Mouse (Mus musculus): ENCODE results near the gene Taf12.

DNA sequence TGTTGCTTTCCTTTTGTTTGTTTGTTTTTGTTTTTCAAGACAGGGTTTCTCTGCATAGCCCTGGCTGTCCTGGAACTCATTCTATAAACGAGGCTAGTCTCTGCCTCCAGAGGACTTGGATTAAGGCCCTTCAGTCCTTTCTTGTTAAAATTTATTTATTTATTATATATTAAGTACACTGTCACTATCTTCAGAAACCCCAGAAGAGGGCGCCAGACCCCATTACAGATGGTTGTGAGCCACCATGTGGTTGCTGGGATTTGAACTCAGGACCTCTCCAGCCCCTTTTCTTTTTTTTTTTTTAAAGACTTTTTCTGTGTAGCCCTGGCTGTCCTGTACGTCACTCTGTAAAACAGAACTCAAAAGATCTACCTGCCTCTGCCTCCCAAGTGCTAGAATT is 19.2 kb upstream of the Taf12 start:
- TF ChIP-seq CTCF (IDR thresholded peaks at IDR 0.05; ENCODE audit: low read depth) (peak; percentile 24; the same call in 1 of the 2 replicates), EP300 (IDR thresholded peaks at IDR 0.05; ENCODE audit: low read depth) (no peak)

All from liver, embryonic 14.5 days (tissue).